Mouse (Mus musculus) liver, embryonic 14.5 days (tissue): ENCODE results near the gene Gm20458.

Source experiments
- CTCF ChIP-seq: IDR thresholded peaks from 2 replicates; pipeline ENCODE4 v1.5.1; 2016; ENCODE audit warnings: antibody characterized with exemption, low read depth, control low read depth
- EP300 ChIP-seq: IDR thresholded peaks from 2 replicates; pipeline ENCODE4 v1.6.1; 2016; ENCODE audit warnings: antibody characterized with exemption, low read depth

DNA sequence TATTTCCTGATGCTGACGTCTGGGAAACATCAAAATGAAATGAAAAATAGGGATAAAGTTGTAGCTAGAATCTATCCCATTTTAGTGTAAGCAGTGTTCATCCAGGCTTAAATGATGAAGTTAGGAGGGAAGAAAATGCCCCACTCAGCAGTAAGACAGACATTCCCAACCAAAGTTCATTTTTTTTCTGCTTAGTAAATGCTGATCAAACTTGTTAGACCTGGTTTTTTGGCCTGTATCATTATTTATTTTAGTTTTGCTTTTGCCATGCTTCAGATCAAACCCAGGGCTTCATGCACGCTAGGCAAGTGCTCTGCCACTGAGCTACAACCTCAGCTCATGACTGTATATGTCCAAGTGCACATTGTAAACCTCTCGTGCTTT, 14.7 kb upstream of the Gm20458 start:
- TF ChIP-seq CTCF, result no peak
- TF ChIP-seq EP300, result no peak
